Mouse (Mus musculus) left cerebral cortex, adult 2 months (tissue): ENCODE results near the gene Slc17a1. TPM values are rescaled to one million over a fixed set of nuclear protein-coding genes. Genes with fewer than 3 reads are reported as not detected.
A peak's percentile ranks its signal among the peaks of the same experiment; 100 is the strongest.

Experiments
- DNase-seq, 2 experiments: peaks; one replicate each; pipeline ENCODE4 v3.0.0; 2021 to 2022; ENCODE audit warnings: low spot score in 2 of 2, mixed read lengths in 1 of 2; ENCODE audit errors: extremely low spot score in 1 of 2
- H3K27ac ChIP-seq: fragments of 200-600 bp; 2 replicates; pipeline ENCODE4 v1.8.1; 2022
- H3K4me3 ChIP-seq: fragments of 200-600 bp; 2 replicates; pipeline ENCODE4 v1.8.1; 2022
- CTCF ChIP-seq: fragments of 200-600 bp; IDR thresholded peaks from 2 replicates; pipeline ENCODE4 v1.8.1; 2022; ENCODE audit warnings: antibody characterized with exemption, mild to moderate bottlenecking, moderate library complexity
- intact Hi-C: fragments of 180-260 bp; cut with DNase I; formaldehyde crosslinking; loops from one replicate; pipeline ENCODE4 v1.15.1; 2025
- long read RNA-seq, 2 experiments: library from polyadenylated mRNA; stranded (forward); transcript quantifications; one replicate each; pipeline ENCODE4 v2.0.0; 2021; ENCODE audit warnings: borderline mapping rate in 2 of 2
- total RNA-seq, 2 experiments: library from RNA; stranded (reverse); gene quantifications; 2 replicates each; pipeline ENCODE4 v1.2.3; 2021

Gene Slc17a1
- not detected for total RNA-seq
- long read RNA-seq, experiment 1 = 0 reads
- long read RNA-seq, experiment 2 = 0 reads

DNA sequence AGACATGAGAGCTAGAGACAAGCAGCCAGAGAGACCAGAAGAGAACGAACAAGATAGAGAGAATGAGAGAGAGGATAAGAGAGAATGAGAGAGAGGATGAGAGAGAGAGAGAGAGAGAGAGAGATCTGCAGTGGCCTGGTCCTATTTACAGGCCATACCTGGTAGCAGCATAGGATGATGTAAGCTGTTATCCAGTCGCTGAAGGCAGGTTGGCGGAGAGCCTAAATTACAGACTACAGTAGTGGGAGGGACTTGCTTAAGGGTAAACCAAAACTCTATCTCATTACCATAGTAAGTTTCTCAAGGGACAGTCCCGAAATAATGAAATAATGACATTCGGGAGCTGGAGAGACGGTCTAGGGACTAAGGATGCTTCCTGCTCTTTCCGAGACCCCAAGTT lies at the start of gene Slc17a1:
Slc17a1 (plus strand) TSS at position 346 of the 400 bp plus-strand sequence.
- DNase-seq = no peak
- no peak within 1 kb of the TSS for H3K4me3 ChIP-seq
- no peak for TF ChIP-seq CTCF
- intact Hi-C loops = no loop called here
- no peak within 1 kb of the TSS for H3K27ac ChIP-seq

- no peak overlapping the region for H3K4me3 ChIP-seq
- intact Hi-C loops = no loop called here
- no peak overlapping the region for H3K27ac ChIP-seq
- no peak for DNase-seq
- no peak for TF ChIP-seq CTCF
Measured at GRCm38 (mm10) chr13:23820179-23820940, 47.2 kb upstream of the Slc17a1 start.

- intact Hi-C loops = no loop called here
- DNase-seq = no peak
- H3K4me3 ChIP-seq = no peak overlapping the region
- no peak for TF ChIP-seq CTCF
- H3K27ac ChIP-seq = no peak overlapping the region
Measured at GRCm38 (mm10) chr13:23822213-23822612, 45.3 kb upstream of the Slc17a1 start.

DNA sequence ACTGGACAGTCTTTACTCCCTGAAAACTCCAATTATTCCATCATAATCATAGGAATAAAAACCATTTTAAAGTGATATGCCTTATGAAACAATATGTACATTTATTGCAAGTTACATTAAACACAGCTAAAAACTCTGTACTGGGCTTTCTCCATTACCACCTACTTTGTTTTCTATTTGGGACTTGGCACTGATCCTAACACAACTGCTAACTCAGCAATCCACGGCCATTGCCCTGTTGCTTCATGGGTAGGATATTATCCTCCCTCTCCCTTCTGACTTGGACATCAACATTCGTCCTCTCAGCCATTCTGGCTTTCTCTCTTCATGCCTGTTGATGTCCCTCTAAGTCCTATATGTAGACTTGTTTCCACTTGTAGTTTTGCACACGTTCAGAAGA lies 40.9 kb upstream of the Slc17a1 start:
- H3K27ac ChIP-seq = no peak overlapping the region
- TF ChIP-seq CTCF = no peak
- H3K4me3 ChIP-seq = no peak overlapping the region
- no peak for DNase-seq
- intact Hi-C loops = no loop called here

DNA sequence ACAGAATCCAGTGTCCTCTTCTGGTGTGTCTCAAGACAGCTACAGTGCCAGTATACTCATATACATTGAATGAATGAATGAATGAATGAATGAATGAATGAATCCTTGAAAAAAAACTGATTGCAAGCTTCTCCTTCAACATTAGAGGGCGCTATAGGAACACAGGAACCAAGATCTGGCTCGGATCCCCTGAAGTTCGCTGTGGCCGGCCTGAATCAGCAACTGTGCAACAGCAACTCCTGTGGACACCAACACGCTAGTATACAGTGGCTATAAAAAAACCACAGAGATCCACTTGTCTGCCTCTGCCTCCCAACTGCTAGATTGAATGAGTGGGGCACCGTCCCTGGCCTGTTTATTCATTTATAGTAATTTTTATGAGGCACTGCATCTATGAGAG lies 34.5 kb upstream of the Slc17a1 start:
- intact Hi-C loops = loop anchor here (5.0 kb wide), 4 partner anchors 119 to 484 kb away; no protein-coding TSS in a partner anchor
- peak; percentile 77 for TF ChIP-seq CTCF
- no peak for DNase-seq

GRCm38 (mm10) chr13:23834836-23835235 lies 32.7 kb upstream of the Slc17a1 start:
- no peak for DNase-seq
- intact Hi-C loops = loop anchor here (2.0 to 5.0 kb wide), 5 partner anchors 50 to 482 kb away; no protein-coding TSS in a partner anchor
- no peak for TF ChIP-seq CTCF
- Histone ChIP-seq H3K27ac (no peak overlapping the region), H3K4me3 (no peak overlapping the region)

More for the DNA sequence above, 34.5 kb upstream of the Slc17a1 start:
- H3K4me3 ChIP-seq = no peak overlapping the region
- H3K27ac ChIP-seq = no peak overlapping the region

- no peak for DNase-seq
- no peak overlapping the region for H3K4me3 ChIP-seq
- intact Hi-C loops = no loop called here
- no peak for TF ChIP-seq CTCF
- H3K27ac ChIP-seq = no peak overlapping the region
Measured at GRCm38 (mm10) chr13:23836630-23837029, 30.9 kb upstream of the Slc17a1 start.

DNA sequence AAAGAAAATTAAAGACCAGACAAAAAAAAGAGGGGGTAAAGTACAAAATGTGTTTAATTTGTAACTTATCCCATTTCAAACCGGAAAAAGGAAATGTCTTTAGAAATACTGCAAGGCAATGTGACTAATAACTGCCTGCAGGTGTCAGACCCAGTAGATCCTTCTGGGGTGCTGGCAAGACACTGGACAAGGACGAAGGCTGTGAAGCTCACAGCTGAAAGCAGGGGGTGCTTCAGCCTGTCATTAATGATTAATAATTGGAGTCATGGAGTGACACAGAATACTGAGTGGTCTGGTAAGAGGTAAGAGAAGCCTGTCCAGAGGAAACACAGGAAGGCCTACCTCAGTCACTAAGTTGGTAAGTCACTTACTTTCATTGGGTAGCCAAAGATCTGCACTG lies 28.2 kb upstream of the Slc17a1 start, which contains the start of gene Slc17a3:
Slc17a3 (plus strand) TSS at position 127 of the 400 bp plus-strand sequence.
- intact Hi-C loops = no loop called here
- TF ChIP-seq CTCF = no peak
- Histone ChIP-seq H3K4me3 (no peak within 1 kb of the TSS), H3K27ac (no peak within 1 kb of the TSS)
- no peak for DNase-seq

- TF ChIP-seq CTCF = no peak
- no peak for DNase-seq
Measured at GRCm38 (mm10) chr13:23845851-23846250, 21.7 kb upstream of the Slc17a1 start.

GRCm38 (mm10) chr13:23849299-23849698 lies 18.3 kb upstream of the Slc17a1 start:
- H3K27ac ChIP-seq = no peak overlapping the region
- DNase-seq = no peak
- no peak for TF ChIP-seq CTCF
- no peak overlapping the region for H3K4me3 ChIP-seq
- intact Hi-C loops = no loop called here

More at GRCm38 (mm10) chr13:23845851-23846250, 21.7 kb upstream of the Slc17a1 start:
- Histone ChIP-seq H3K4me3 (no peak overlapping the region), H3K27ac (no peak overlapping the region)
- intact Hi-C loops = no loop called here

- no peak overlapping the region for H3K27ac ChIP-seq
- intact Hi-C loops = no loop called here
- no peak for DNase-seq
- no peak for TF ChIP-seq CTCF
- H3K4me3 ChIP-seq = no peak overlapping the region
Measured at GRCm38 (mm10) chr13:23856401-23856800, 11.1 kb upstream of the Slc17a1 start.

- intact Hi-C loops = no loop called here
- Histone ChIP-seq H3K4me3 (no peak overlapping the region), H3K27ac (no peak overlapping the region)
- no peak for TF ChIP-seq CTCF
- no peak for DNase-seq
Measured at GRCm38 (mm10) chr13:23861815-23862214, 5.7 kb upstream of the Slc17a1 start.

DNA sequence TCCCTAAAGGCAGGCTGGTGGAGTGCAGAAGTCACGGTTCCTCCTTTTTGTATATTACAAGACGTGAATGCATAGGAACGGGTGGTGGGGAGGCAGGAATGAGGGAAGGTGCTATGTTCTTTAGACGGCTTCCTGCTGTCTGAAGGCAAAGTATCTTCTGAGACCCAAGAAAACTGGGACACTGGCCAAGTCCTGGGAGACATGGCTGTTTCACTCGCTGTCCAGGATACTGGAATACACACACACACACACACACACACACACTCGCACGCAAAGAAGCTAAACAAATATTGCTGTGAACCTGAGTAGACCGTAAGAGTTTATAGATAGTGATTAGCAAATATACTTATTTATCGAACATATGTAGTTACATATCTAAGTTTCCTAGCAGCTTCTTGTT lies 2.8 kb upstream of the Slc17a1 start:
- no peak for TF ChIP-seq CTCF
- H3K4me3 ChIP-seq = no peak overlapping the region
- DNase-seq = no peak
- intact Hi-C loops = no loop called here
- no peak overlapping the region for H3K27ac ChIP-seq
